Mouse (Mus musculus) lung, embryonic 16.5 days (tissue): ENCODE measurements around the gene Sec24c. TPM values are rescaled to one million over a fixed set of nuclear protein-coding genes. Genes with fewer than 3 reads are reported as not detected.

Source experiments
- ATAC-seq: fragments of 200-750 bp; cut with Nextera tagmentation; 2 replicates; pipeline ENCODE4 v1.8.0; 2017; ENCODE audit warnings: low read depth, mild to moderate bottlenecking, moderate library complexity
- H3K27ac ChIP-seq: fragments of 300-500 bp; sonication (generic); 2 replicates; pipeline ENCODE4 v1.5.1; 2014; ENCODE audit warnings: mild to moderate bottlenecking, control low read depth, low read length
- H3K27me3 ChIP-seq: fragments of 300-500 bp; sonication (generic); 2 replicates; pipeline ENCODE4 v1.6.1; 2014; ENCODE audit warnings: low read depth, low read length, mixed read lengths; ENCODE audit not compliant: control insufficient read depth, insufficient read depth
- H3K36me3 ChIP-seq: fragments of 300-500 bp; sonication (generic); 2 replicates; pipeline ENCODE4 v1.6.1; 2014; ENCODE audit warnings: low read length; ENCODE audit not compliant: control insufficient read depth, insufficient read depth
- H3K4me1 ChIP-seq: fragments of 300-500 bp; sonication (generic); replicated peaks from 2 replicates; pipeline ENCODE4 v1.6.1; 2014; ENCODE audit warnings: low read length, mixed read lengths; ENCODE audit not compliant: control insufficient read depth, insufficient read depth
- H3K4me2 ChIP-seq: fragments of 300-500 bp; sonication (generic); 2 replicates; pipeline ENCODE4 v1.6.1; 2014; ENCODE audit warnings: low read depth, low read length, control low read depth
- H3K4me3 ChIP-seq: fragments of 300-500 bp; sonication (generic); 2 replicates; pipeline ENCODE4 v1.5.1; 2014; ENCODE audit warnings: mild to moderate bottlenecking, low read length, control low read depth
- H3K9ac ChIP-seq: fragments of 300-500 bp; sonication (generic); 2 replicates; pipeline ENCODE4 v1.6.1; 2014; ENCODE audit warnings: low read length, control low read depth
- H3K9me3 ChIP-seq: fragments of 300-500 bp; sonication (generic); 2 replicates; pipeline ENCODE4 v1.6.1; 2016; ENCODE audit warnings: low read length; ENCODE audit not compliant: control insufficient read depth
- WGBS: fragments of 180-500 bp; shearing (Covaris S2); extraction: QIAGEN DNeasy Blood & Tissue Kit; methylation state at CpG from one replicate; pipeline ENCODE4 v1.1.7; 2014; 5-methylcytosine and 5-hydroxymethylcytosine counted together
- polyA plus RNA-seq: library from polyadenylated mRNA; unstranded; fragments of >200 nt; fragmentation: Nextera tagmentation; extraction: Ambion mirVana; gene quantifications from 2 replicates; pipeline ENCODE4 v1.2.1, GENCODE M21; 2015

Sec24c gene
- polyA plus RNA-seq, 1 experiment from 2014 or later = 95.6 TPM

DNA sequence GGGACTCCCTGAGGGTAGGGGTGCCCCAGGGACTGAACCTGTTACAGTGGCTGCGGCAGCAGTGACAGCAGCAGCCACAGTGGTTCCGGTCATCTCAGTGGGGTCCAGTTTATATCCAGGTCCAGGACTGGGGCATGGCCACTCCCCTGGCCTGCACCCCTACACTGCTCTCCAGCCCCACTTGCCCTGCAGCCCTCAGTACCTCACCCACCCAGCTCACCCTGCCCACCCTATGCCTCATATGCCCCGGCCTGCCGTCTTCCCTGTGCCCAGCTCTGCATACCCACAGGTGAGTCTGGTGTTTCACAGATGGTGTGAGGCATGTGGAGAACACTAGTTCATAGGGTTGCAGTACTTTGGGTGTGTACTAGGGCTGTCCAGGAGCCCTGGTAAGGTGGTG is 47.3 kb downstream of the Sec24c start:
- Histone ChIP-seq H3K27me3 (no peaks in the 10 kb centered on the region), H3K36me3 (peaks cover 83% of the 10 kb centered on the region), H3K9ac (no peak overlapping the region), H3K27ac (no peak overlapping the region), H3K9me3 (no peaks in the 10 kb centered on the region), H3K4me1 (no peaks in the 10 kb centered on the region), H3K4me2 (no peak overlapping the region), H3K4me3 (no peak overlapping the region)
- ATAC-seq = no peak
- WGBS = 86% methylated on average over 4 of the region's 4 CpGs

DNA sequence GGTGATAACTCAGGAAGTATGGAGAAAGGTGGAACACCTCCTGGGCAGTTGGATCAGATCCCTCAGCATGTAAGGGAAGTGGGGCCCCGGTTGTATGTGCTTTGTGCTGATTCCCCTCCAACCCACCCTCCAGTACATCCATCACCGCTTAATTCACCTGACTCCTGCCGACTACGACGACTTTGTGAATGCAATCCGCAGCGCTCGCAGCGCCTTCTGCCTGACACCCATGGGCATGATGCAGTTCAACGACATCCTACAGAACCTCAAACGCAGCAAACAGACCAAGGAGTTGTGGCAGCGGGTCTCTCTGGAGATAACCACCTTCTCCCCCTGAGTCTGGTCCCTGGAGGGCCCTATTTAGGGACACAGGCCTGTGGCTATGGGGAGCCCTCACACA is 48.9 kb downstream of the Sec24c start:
- no peaks in the 10 kb centered on the region for H3K27me3 ChIP-seq
- no peaks in the 10 kb centered on the region for H3K9me3 ChIP-seq
- H3K9ac ChIP-seq = no peak overlapping the region
- ATAC-seq = no peak
- no peak overlapping the region for H3K4me2 ChIP-seq
- H3K4me3 ChIP-seq = no peak overlapping the region
- WGBS = 84% methylated on average over 12 of the region's 12 CpGs
- H3K4me1 ChIP-seq = no peaks in the 10 kb centered on the region
- peaks cover 72% of the 10 kb centered on the region for H3K36me3 ChIP-seq
- no peak overlapping the region for H3K27ac ChIP-seq

DNA sequence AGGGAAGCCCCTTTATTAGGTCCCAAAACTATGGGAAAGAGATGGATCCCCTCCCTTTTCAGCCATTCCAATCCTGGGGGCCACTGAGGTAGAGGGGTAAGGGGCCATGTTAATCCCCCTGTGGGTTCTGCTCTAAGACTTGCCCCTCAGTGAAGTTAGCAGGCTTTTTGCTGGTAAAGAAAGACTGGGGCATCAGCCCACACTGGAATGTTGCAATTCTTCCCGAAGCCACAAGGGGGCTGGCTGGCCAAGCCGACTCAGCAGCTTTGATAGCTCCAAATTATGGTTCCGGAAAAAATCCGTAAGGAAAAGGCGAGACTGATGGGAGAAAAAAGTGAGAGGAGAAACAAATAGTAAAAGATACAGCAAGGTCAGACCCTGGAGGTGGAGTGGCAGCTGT is 49.9 kb downstream of the Sec24c start:
- Histone ChIP-seq H3K27me3 (no peaks in the 10 kb centered on the region), H3K4me3 (no peak overlapping the region), H3K4me1 (no peaks in the 10 kb centered on the region), H3K9me3 (no peaks in the 10 kb centered on the region), H3K27ac (no peak overlapping the region), H3K4me2 (no peak overlapping the region), H3K36me3 (peaks cover 69% of the 10 kb centered on the region), H3K9ac (no peak overlapping the region)
- WGBS = 18% methylated on average over 5 of the region's 5 CpGs
- ATAC-seq = peak; percentile 32; the same call in 1 of the 2 replicates

DNA sequence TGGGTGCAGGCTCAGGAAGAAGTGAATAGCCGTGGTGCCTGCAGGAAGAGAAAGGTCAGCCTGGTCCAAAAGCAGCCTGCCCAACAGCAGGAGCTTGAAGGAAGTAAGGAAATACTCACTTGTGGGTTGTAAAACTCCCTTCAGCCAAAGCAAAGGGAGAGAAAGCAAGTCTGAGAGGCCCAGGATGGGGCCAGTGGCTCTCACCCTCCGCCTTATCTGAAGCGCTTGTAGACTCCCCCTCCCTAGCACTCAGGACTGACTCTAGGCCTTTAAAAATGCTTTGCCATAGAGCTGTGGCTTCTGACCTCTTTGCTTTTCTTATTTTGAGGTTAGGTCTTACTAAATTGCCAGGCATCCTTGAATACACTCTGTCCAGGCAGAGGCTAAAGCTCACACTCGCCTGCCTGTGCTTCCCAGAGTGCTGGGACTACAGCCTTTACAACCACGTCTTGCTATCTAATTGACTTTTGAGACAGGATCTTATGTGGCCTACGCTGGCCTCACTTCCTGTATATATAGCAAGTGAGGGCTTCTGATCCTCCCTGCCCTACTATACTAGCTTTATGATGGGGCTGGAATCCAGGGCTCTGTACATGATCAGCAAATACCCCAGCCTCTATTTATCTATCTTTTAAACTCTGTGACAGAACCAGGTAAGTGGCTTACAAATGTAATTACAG is 51.7 kb downstream of the Sec24c start:
- H3K27ac ChIP-seq = no peak overlapping the region
- WGBS = 64% methylated on average over 6 of the region's 6 CpGs

DNA sequence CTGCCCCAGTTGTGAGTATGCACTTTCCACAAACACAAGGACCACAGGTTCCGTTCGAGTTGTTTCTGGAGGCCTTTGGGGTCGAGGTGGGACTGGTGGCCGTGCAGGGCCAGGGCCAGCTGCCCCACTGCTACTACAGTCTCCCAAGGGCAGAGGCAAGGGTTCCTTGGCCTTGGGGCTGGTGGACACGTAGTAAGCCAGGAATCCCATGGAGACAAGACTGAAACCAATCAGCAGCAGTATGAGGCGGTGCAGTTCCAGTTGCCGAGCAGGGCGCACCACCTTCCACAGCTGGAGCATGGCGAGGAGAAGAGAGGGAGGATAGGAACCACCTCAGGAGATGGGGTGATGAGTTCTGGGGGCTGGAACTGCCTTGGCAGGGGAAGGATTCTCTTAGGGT is 55.8 kb downstream of the Sec24c start:
- ATAC-seq = no peak
- 91% methylated on average over 9 of the region's 9 CpGs for WGBS
- H3K36me3 ChIP-seq = peaks cover 36% of the 10 kb centered on the region

More for the DNA sequence above, 51.7 kb downstream of the Sec24c start:
- Histone ChIP-seq H3K4me1 (no peaks in the 10 kb centered on the region), H3K4me3 (no peak overlapping the region), H3K9ac (no peak overlapping the region), H3K27me3 (no peaks in the 10 kb centered on the region), H3K36me3 (peaks cover 68% of the 10 kb centered on the region), H3K4me2 (no peak overlapping the region), H3K9me3 (no peaks in the 10 kb centered on the region)
- no peak for ATAC-seq

DNA sequence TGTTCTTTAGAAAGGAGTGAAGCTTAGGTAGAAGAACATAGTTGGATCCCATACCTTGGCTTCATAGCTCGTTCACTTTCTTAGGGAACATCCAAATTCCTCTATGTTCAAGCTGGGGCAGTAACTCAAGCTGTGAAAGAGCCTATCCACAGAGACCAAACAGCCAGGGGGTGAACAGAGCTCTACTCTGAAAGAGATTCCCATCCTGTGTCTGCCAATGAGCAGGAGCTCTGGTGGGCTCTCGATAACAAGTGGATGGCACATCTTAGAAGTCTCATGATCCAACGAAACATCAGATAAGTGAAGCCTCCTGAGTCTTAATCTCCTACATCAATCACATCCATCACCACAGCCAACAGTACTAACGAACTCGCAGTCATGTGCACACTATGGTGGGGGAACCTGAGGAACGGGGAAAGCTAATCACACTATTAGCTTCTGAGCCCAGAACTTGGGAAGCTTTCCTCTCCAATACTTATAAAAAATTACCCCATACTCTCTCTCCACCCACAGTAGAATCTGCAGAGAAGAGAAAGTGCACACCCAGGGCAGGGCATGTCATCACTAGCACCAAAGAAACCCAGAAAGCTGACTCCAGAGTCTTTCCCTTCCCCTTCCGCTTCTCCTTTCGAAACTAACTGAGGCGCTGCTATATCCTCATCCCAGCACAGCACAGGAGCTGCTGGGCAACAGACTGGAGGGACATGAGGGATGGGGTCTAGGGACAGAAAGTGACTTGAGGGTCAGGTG is 56.9 kb downstream of the Sec24c start:
- 84% methylated on average over 9 of the region's 9 CpGs for WGBS
- Histone ChIP-seq H3K36me3 (peaks cover 29% of the 10 kb centered on the region), H3K4me1 (peaks cover 8% of the 10 kb centered on the region)

More for the DNA sequence above, 55.8 kb downstream of the Sec24c start:
- no peak overlapping the region for H3K27ac ChIP-seq
- H3K4me1 ChIP-seq = peaks cover 8% of the 10 kb centered on the region
- H3K4me2 ChIP-seq = no peak overlapping the region
- no peaks in the 10 kb centered on the region for H3K27me3 ChIP-seq
- no peak overlapping the region for H3K4me3 ChIP-seq
- no peak overlapping the region for H3K9ac ChIP-seq
- no peaks in the 10 kb centered on the region for H3K9me3 ChIP-seq

DNA sequence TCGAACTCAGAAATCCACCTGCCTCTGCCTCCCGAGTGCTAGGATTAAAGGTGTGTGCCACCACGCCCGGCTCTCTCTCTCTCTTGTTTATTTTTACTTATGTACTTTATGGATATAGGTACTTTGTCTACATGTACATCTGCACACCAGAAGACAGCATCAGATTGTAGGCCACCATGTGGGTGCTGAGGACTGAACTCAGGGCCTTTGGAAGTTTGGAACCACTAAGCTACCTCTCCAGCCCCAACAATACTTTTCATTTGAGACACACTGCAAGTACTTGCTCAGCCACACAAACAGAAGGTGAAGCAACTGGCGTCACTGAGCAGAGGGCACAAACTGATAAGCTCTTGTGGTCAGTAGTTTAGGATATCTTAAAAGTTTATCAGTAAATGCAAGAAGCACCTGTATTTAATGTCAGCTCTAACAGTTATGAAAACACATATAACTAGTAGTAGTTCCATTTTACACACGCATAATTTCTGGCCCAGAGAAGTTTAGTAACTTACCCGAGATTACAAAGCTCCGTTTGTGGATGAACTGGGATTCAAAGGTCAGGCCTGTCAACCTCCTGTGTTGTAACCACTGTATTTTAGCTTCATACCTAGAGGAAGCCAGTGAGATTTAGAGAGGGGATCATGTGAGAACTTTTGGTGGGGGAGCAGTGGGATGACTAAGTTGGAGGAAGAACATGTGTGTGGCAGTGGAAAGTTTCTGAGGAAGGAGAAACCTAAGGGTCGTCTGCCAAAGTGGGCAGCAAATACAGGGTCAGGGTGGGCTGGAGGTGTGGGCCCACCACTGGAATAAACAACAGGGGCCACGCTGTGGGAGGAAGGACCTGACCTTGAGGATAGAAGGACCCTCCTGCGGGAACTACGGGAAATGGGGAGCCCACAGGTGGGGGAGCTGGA is 59.2 kb downstream of the Sec24c start:
- no peak; the same call in 1 of the 2 replicates for ATAC-seq
- Histone ChIP-seq H3K4me1 (peaks cover 8% of the 10 kb centered on the region), H3K9ac (peak overlapping the region; percentile 91), H3K4me3 (peak overlapping the region; percentile 80), H3K36me3 (peaks cover 24% of the 10 kb centered on the region), H3K9me3 (no peaks in the 10 kb centered on the region), H3K27me3 (no peaks in the 10 kb centered on the region), H3K27ac (peak overlapping the region; percentile 91), H3K4me2 (peak overlapping the region; percentile 83)
- 36% methylated on average over 12 of the region's 12 CpGs for WGBS

More for the DNA sequence above, 56.9 kb downstream of the Sec24c start:
- H3K27ac ChIP-seq = no peak overlapping the region
- H3K4me3 ChIP-seq = no peak overlapping the region
- H3K27me3 ChIP-seq = no peaks in the 10 kb centered on the region
- no peak overlapping the region for H3K4me2 ChIP-seq
- no peak overlapping the region for H3K9ac ChIP-seq
- no peaks in the 10 kb centered on the region for H3K9me3 ChIP-seq
- no peak for ATAC-seq

DNA sequence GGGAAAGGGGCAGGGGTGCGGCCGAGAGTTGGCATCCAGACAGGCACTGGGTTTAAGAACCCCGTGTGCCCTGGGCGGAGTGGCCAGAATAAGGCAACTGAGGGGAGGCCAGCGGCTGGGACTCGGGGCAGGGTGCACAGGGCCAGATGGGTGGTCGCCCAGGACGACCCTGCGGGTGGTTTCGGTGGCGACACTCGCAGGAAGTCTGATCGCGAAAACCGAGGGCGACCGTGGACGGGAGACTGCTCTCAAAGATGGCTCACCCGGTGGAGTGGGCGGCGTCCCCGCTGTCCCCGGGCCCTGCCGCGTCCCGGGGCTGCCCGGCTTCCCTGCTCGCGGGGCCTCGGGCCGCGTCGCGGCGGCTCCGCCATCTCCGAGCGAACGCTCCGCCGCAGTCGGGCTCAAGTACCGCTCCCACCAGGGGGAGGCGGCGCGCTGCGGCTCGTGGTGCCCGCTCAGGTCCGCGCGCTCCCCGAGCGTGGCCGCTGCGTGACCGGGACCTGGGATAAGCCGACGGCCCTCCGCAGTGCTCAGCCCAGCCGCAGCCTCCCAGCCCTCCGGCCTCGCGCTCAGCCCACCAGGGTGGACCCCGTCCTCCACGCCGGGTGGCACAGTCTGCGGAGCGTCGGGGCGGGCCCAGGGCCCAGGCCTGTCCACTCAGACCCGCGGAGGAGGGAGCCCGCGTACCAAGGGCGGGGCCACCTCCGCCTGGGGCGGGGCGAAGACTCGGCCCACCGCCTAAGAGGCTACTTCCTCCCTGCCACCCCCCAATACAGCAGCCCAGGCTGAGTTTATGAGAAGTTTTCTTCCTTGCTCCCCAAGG is 60.1 kb downstream of the Sec24c start, which contains the start of gene Ndst2:
Gene Ndst2 (minus strand): TSS at position 611 of the 823 bp plus-strand sequence.
- peaks cover 8% of the 10 kb centered on the region for H3K4me1 ChIP-seq
- under 1% methylated on average over 65 of the region's 81 CpGs for WGBS
- H3K27ac ChIP-seq = peak within 1 kb of the TSS; percentile 91
- ATAC-seq = peak; percentile 99
- peak within 1 kb of the TSS; percentile 91 for H3K9ac ChIP-seq
- H3K36me3 ChIP-seq = peaks cover 20% of the 10 kb centered on the region
- H3K4me2 ChIP-seq = peak within 1 kb of the TSS; percentile 83
- H3K9me3 ChIP-seq = no peaks in the 10 kb centered on the region
- H3K4me3 ChIP-seq = peak within 1 kb of the TSS; percentile 80
- no peaks in the 10 kb centered on the region for H3K27me3 ChIP-seq
